7 mouse cellular contexts compared by ENCODE assay signal in genomic region chr11:116100385-116100784, GRCm38 (mm10). TPM values are rescaled to one million over a fixed set of nuclear protein-coding genes. Genes with fewer than 3 reads are reported as not detected.
A peak's percentile ranks its signal among the peaks of the same experiment; 100 is the strongest.
DNase-seq lines count a peak whose midpoint lies in the region; TF ChIP-seq lines count a peak whose summit lies in the region.

No protein-coding gene starts in this region.

- intact Hi-C loops in gastrocnemius, postnatal 36 days (cut with DNase I): no loop called here

- no peaks in the 10 kb centered on the region for H3K36me3 ChIP-seq in kidney, adult 2 months (ENCODE audit: control insufficient read depth, insufficient read depth, low read length)

- peaks cover 44% of the 10 kb centered on the region for H3K4me1 ChIP-seq in brown adipose tissue, adult 24 weeks (ENCODE audit: control insufficient read depth, insufficient read depth, insufficient read length, low read length)
- peaks cover 49% of the 10 kb centered on the region for H3K4me1 ChIP-seq in kidney, adult 2 months (ENCODE audit: control insufficient read depth, insufficient read depth, low read length)

- H3K27ac ChIP-seq in brown adipose tissue, adult 24 weeks (replicated peaks; ENCODE audit: low read depth, low read length): peak overlapping the region; percentile 42
- peak overlapping the region; percentile 83 for H3K27ac ChIP-seq in kidney, adult 2 months (ENCODE audit: insufficient read depth, low read depth, low read length)

- TF ChIP-seq CTCF in kidney, adult 2 months (conservative IDR thresholded peaks at IDR 0.05; ENCODE audit: insufficient read depth, insufficient read length, low read depth, low read length): no peak

- peak; percentile 75 to 87 for DNase-seq in gastrocnemius, postnatal 36 days
- peak; percentile 89 for DNase-seq in kidney, adult 2 months
- peak; percentile 88 for DNase-seq in lung, postnatal 36 days
- DNase-seq in layer of hippocampus, adult 11-12 months (ENCODE audit: low spot score): no peak
- no peak for DNase-seq in cerebellum, adult 11-12 months
- DNase-seq in frontal cortex, postnatal 14 days (ENCODE audit: low spot score in 2 of 2): no peak

- no peaks in the 10 kb centered on the region for H3K27me3 ChIP-seq in kidney, adult 2 months (replicated peaks; ENCODE audit: control insufficient read depth, insufficient read depth, low read length)

- H3K4me3 ChIP-seq in brown adipose tissue, adult 24 weeks (ENCODE audit: insufficient read depth, low read depth, low read length): no peak overlapping the region
- peak overlapping the region; percentile 39 for H3K4me3 ChIP-seq in kidney, adult 2 months (ENCODE audit: insufficient read depth, low read depth, low read length)

- 29% methylated on average over 6 of the region's 6 CpGs for WGBS in kidney, adult 2 months

- TF ChIP-seq POLR2A in kidney, adult 2 months (IDR thresholded peaks at IDR 0.05; ENCODE audit: low read depth, low read length): peak; percentile 54

RNA-seq across cellular contexts. Expression of gene Wbp2, which starts 13.6 kb away (rescaled TPM):
- polyA plus RNA-seq in brown adipose tissue, adult 24 weeks (2012; ENCODE audit: insufficient read depth, insufficient read length, missing spikeins): 73.7 and 124 TPM in 2 replicates
- 10 to 100 TPM; 70.1 to 71.0 TPM for total RNA-seq in gastrocnemius, postnatal 36 days (2021)
- polyA plus RNA-seq in kidney, adult 2 months (2012; rRNA removed): 391 and 392 TPM in 2 replicates

RNA-seq across cellular contexts. Expression of gene Unc13d, which starts 22.6 kb away (rescaled TPM):
- polyA plus RNA-seq in brown adipose tissue, adult 24 weeks (2012; ENCODE audit: insufficient read depth, insufficient read length, missing spikeins): not detected in 2 replicates
- under 1 TPM; 0.30 to 0.48 TPM for total RNA-seq in gastrocnemius, postnatal 36 days (2021)
- polyA plus RNA-seq in kidney, adult 2 months (2012; rRNA removed): 1.1 and 2.4 TPM in 2 replicates

RNA-seq across cellular contexts. Expression of gene Trim47, which starts 26.6 kb away (rescaled TPM):
- polyA plus RNA-seq in brown adipose tissue, adult 24 weeks (2012; ENCODE audit: insufficient read depth, insufficient read length, missing spikeins): 4.6 and 8.3 TPM in 2 replicates
- total RNA-seq in gastrocnemius, postnatal 36 days (2021): 1 to 10 TPM; 9.1 to 9.3 TPM
- polyA plus RNA-seq in kidney, adult 2 months (2012; rRNA removed): 34.9 and 39.6 TPM in 2 replicates

RNA-seq across cellular contexts. Expression of gene Trim65, which starts 30.5 kb away (rescaled TPM):
- 5.9 and 8.3 TPM in 2 replicates for polyA plus RNA-seq in brown adipose tissue, adult 24 weeks (2012; ENCODE audit: insufficient read depth, insufficient read length, missing spikeins)
- total RNA-seq in gastrocnemius, postnatal 36 days (2021): 1 to 10 TPM; 4.1 to 4.8 TPM
- 9.5 and 9.6 TPM in 2 replicates for polyA plus RNA-seq in kidney, adult 2 months (2012; rRNA removed)

RNA-seq across cellular contexts. Expression of gene Mrpl38, which starts 38.3 kb away (rescaled TPM):
- polyA plus RNA-seq in brown adipose tissue, adult 24 weeks (2012; ENCODE audit: insufficient read depth, insufficient read length, missing spikeins): 99.5 and 121 TPM in 2 replicates
- 10 to 100 TPM; 49.4 to 49.9 TPM for total RNA-seq in gastrocnemius, postnatal 36 days (2021)
- polyA plus RNA-seq in kidney, adult 2 months (2012; rRNA removed): 69.9 and 70.7 TPM in 2 replicates

Comparison
In these comparisons a context has a peak if more than half of its experiments do, and no peak if none do; other contexts are left out.
1. DNase-seq: peak in gastrocnemius, postnatal 36 days (2 of 2), kidney, adult 2 months (single experiment) and lung, postnatal 36 days (single experiment); none in layer of hippocampus, adult 11-12 months (single experiment), cerebellum, adult 11-12 months (single experiment) and frontal cortex, postnatal 14 days (0 of 2).